Mouse (Mus musculus) CH12.LX (cell line): ENCODE data around the gene Fev. TPM values are rescaled to one million over a fixed set of nuclear protein-coding genes. Genes with fewer than 3 reads are reported as not detected.

ENCODE experiments used
- DNase-seq: peaks from one replicate; pipeline ENCODE4 v3.0.0-alpha.2; 2013; ENCODE audit errors: extremely low read depth
- H3K27ac ChIP-seq: 2 replicates; pipeline ENCODE4 v1.5.1; 2012; ENCODE audit warnings: low read depth, mild to moderate bottlenecking, control low read depth, moderate library complexity; ENCODE audit not compliant: insufficient read depth
- H3K27me3 ChIP-seq: replicated peaks from 2 replicates; pipeline ENCODE3; 2012; ENCODE audit warnings: inconsistent platforms
- H3K36me3 ChIP-seq, 2 experiments: replicated peaks in 1 of 2; 2 replicates each; pipeline versions ENCODE3 to v1.6.1; 2012; ENCODE audit warnings: inconsistent platforms in 1 of 2, low read length in 1 of 2, mild to moderate bottlenecking in 1 of 2, mixed read lengths in 1 of 2, moderate library complexity in 1 of 2; ENCODE audit not compliant: control insufficient read depth in 1 of 2, insufficient read depth in 1 of 2
- H3K4me1 ChIP-seq, 2 experiments: 2 replicates each; pipeline ENCODE4 v1.6.1; 2012; ENCODE audit warnings: inconsistent platforms in 1 of 2, moderate library complexity in 1 of 2; ENCODE audit not compliant: insufficient read depth in 2 of 2, control insufficient read depth in 1 of 2
- H3K4me2 ChIP-seq: 2 replicates; pipeline ENCODE4 v1.6.1; 2012; ENCODE audit warnings: low read depth, mild to moderate bottlenecking, control low read depth; ENCODE audit not compliant: poor library complexity, insufficient read depth, severe bottlenecking
- H3K4me3 ChIP-seq, 3 experiments: fragments of 150-350 bp in 1 of 3; sonication (generic) in 1 of 3; replicated peaks in 1 of 3; 2 replicates each; pipeline versions ENCODE3 to v1.5.1; 2011 to 2012; ENCODE audit warnings: low read depth in 2 of 3, low read length in 2 of 3, mild to moderate bottlenecking in 2 of 3, moderate library complexity in 2 of 3, control low read depth in 1 of 3, improper control_type of control experiment in 1 of 3, inconsistent platforms in 1 of 3, mixed read lengths in 1 of 3; ENCODE audit not compliant: poor library complexity in 1 of 3
- H3K79me2 ChIP-seq: replicated peaks from 2 replicates; pipeline ENCODE4 v1.6.1; 2012; ENCODE audit warnings: mild to moderate bottlenecking, moderate library complexity; ENCODE audit not compliant: control insufficient read depth, poor library complexity, insufficient read depth, severe bottlenecking; ENCODE audit errors: extremely low read depth
- H3K9ac ChIP-seq: 2 replicates; pipeline ENCODE4 v1.6.1; 2012; ENCODE audit warnings: low read depth, mild to moderate bottlenecking, control low read depth, moderate library complexity; ENCODE audit not compliant: insufficient read depth
- H3K9me3 ChIP-seq: replicated peaks from 2 replicates; pipeline ENCODE3; 2012; ENCODE audit warnings: low read length, inconsistent platforms, mixed read lengths
- BHLHE40 ChIP-seq: IDR thresholded peaks from 2 replicates; pipeline ENCODE4 v1.6.1; 2011; ENCODE audit warnings: mild to moderate bottlenecking, low read depth, low read length, improper control_type of control experiment
- CHD1 ChIP-seq: IDR thresholded peaks from 2 replicates; pipeline ENCODE4 v1.6.1; 2012; ENCODE audit warnings: low read depth, low read length, improper control_type of control experiment, inconsistent platforms
- CTCF ChIP-seq, 2 experiments: IDR thresholded peaks in 1 of 2; conservative IDR thresholded peaks in 1 of 2; 2 replicates each; pipeline ENCODE4 v1.5.1; 2011 to 2012; ENCODE audit warnings: low read depth in 2 of 2, low read length in 2 of 2, improper control_type of control experiment in 1 of 2, inconsistent platforms in 1 of 2, mild to moderate bottlenecking in 1 of 2, moderate library complexity in 1 of 2
- ELF1 ChIP-seq: IDR thresholded peaks from 2 replicates; pipeline ENCODE4 v1.6.1; 2014; ENCODE audit warnings: low read depth, mild to moderate bottlenecking, inconsistent platforms, low read length, improper control_type of control experiment
- EP300 ChIP-seq: IDR thresholded peaks from 2 replicates; pipeline ENCODE4 v1.6.1; 2011; ENCODE audit warnings: low read length, improper control_type of control experiment
- GABPA ChIP-seq: IDR thresholded peaks from 2 replicates; pipeline ENCODE4 v1.6.1; 2012; ENCODE audit warnings: low read depth, low read length, improper control_type of control experiment, inconsistent platforms; ENCODE audit not compliant: insufficient replicate concordance
- JUN ChIP-seq: IDR thresholded peaks from 2 replicates; pipeline ENCODE4 v1.6.1; 2011; ENCODE audit warnings: low read depth, mild to moderate bottlenecking, low read length, improper control_type of control experiment, moderate library complexity; ENCODE audit not compliant: insufficient read depth
- JUND ChIP-seq: conservative IDR thresholded peaks from 2 replicates; pipeline ENCODE4 v1.6.1; 2011; ENCODE audit warnings: low read depth, low read length, improper control_type of control experiment
- KAT2A ChIP-seq: IDR thresholded peaks from 2 replicates; pipeline ENCODE4 v1.6.1; 2012; ENCODE audit warnings: low read length, improper control_type of control experiment, inconsistent platforms; ENCODE audit not compliant: insufficient replicate concordance
- MAX ChIP-seq: IDR thresholded peaks from 2 replicates; pipeline ENCODE4 v1.6.1; 2011; ENCODE audit warnings: low read length, improper control_type of control experiment
- MEF2A ChIP-seq: IDR thresholded peaks from 2 replicates; pipeline ENCODE4 v1.6.1; 2014; ENCODE audit warnings: low read depth, mild to moderate bottlenecking, inconsistent platforms, low read length, improper control_type of control experiment, borderline replicate concordance
- NRF1 ChIP-seq: IDR thresholded peaks from 2 replicates; pipeline ENCODE4 v1.6.1; 2014; ENCODE audit warnings: low read depth, mild to moderate bottlenecking, inconsistent platforms, low read length, improper control_type of control experiment, moderate library complexity
- POLR2A ChIP-seq: IDR thresholded peaks from 2 replicates; pipeline ENCODE4 v1.6.1; 2011; ENCODE audit warnings: low read depth, mild to moderate bottlenecking, improper control_type of control experiment, low read length
- RAD21 ChIP-seq: IDR thresholded peaks from 2 replicates; pipeline ENCODE4 v1.6.1; 2011; ENCODE audit warnings: low read depth, mild to moderate bottlenecking, low read length, improper control_type of control experiment, moderate library complexity
- SMC3 ChIP-seq: IDR thresholded peaks from 2 replicates; pipeline ENCODE4 v1.6.1; 2011; ENCODE audit warnings: low read depth, low read length, improper control_type of control experiment
- TBP ChIP-seq: conservative IDR thresholded peaks from 2 replicates; pipeline ENCODE4 v1.6.1; 2011; ENCODE audit warnings: low read depth, low read length, improper control_type of control experiment
- ZKSCAN1 ChIP-seq: IDR thresholded peaks from 2 replicates; pipeline ENCODE4 v1.6.1; 2012; ENCODE audit warnings: low read depth, inconsistent platforms, low read length, improper control_type of control experiment, borderline replicate concordance
- ZMIZ1 ChIP-seq: IDR thresholded peaks from 2 replicates; pipeline ENCODE4 v1.6.1; 2012; ENCODE audit warnings: low read depth, mild to moderate bottlenecking, inconsistent platforms, low read length, improper control_type of control experiment
- dilution Hi-C: fragments of 300-500 bp; cut with MboI; formaldehyde crosslinking; loops from 2 replicates; pipeline ENCODE4 v1.14.3; 2020; ENCODE audit warnings: low sequenced_read_pairs; ENCODE audit not compliant: extremely low pct_unique_long_range_greater_than_20kb, extremely low pct_ligation_motif_present
- in situ Hi-C: fragments of 300-500 bp; cut with MboI; formaldehyde crosslinking; loops from 3 replicates; pipeline ENCODE4 v1.14.3; 2019; ENCODE audit warnings: low sequenced_read_pairs, low pct_ligation_motif_present, low pct_unique_long_range_greater_than_20kb, mixed read lengths
- polyA plus RNA-seq: library from polyadenylated mRNA; unstranded; fragments of >175 nt; gene quantifications from 2 replicates; pipeline ENCODE4 v1.2.1, GENCODE M21; 2012; ENCODE audit warnings: low read depth; ENCODE audit not compliant: insufficient read length
- total RNA-seq, 2 experiments: library from RNA; depleted of rRNA; stranded (reverse); fragments of 300-350 nt in 1 of 2; fragments of >200 nt in 1 of 2; gene quantifications; 2 replicates each; pipeline ENCODE4 v1.2.3; 2012 to 2014

Fev gene
- total and polyA plus RNA-seq, 3 experiments: not detected

- no peak overlapping the region for H3K4me2 ChIP-seq
- H3K79me2 ChIP-seq: no peaks in the 10 kb centered on the region
- in situ Hi-C loops: no loop called here
- TF ChIP-seq CTCF (conservative IDR thresholded peaks at IDR 0.05 in 1 of 2, IDR thresholded peaks at IDR 0.05 in 1 of 2; ENCODE audit: low read depth in 2 of 2, low read length in 2 of 2) (peak; percentile 73 to 82), RAD21 (peak; percentile 39), NRF1 (no peak), SMC3 (peak; percentile 51)
- H3K36me3 ChIP-seq: no peaks in the 10 kb centered on the region
- H3K9me3 ChIP-seq: no peaks in the 10 kb centered on the region
- H3K4me1 ChIP-seq: peaks cover 29 to 51% of the 10 kb centered on the region in 2 experiments
- no peak overlapping the region for H3K9ac ChIP-seq
- peaks cover 69% of the 10 kb centered on the region for H3K27me3 ChIP-seq
- H3K27ac ChIP-seq: no peak overlapping the region
- dilution Hi-C loops: no loop called here
- H3K4me3 ChIP-seq: no peak overlapping the region
- peak; percentile 69 for DNase-seq
These were observed 16.5 kb upstream of the Fev start for GRCm38 (mm10) chr1:74901686-74902085.

DNA sequence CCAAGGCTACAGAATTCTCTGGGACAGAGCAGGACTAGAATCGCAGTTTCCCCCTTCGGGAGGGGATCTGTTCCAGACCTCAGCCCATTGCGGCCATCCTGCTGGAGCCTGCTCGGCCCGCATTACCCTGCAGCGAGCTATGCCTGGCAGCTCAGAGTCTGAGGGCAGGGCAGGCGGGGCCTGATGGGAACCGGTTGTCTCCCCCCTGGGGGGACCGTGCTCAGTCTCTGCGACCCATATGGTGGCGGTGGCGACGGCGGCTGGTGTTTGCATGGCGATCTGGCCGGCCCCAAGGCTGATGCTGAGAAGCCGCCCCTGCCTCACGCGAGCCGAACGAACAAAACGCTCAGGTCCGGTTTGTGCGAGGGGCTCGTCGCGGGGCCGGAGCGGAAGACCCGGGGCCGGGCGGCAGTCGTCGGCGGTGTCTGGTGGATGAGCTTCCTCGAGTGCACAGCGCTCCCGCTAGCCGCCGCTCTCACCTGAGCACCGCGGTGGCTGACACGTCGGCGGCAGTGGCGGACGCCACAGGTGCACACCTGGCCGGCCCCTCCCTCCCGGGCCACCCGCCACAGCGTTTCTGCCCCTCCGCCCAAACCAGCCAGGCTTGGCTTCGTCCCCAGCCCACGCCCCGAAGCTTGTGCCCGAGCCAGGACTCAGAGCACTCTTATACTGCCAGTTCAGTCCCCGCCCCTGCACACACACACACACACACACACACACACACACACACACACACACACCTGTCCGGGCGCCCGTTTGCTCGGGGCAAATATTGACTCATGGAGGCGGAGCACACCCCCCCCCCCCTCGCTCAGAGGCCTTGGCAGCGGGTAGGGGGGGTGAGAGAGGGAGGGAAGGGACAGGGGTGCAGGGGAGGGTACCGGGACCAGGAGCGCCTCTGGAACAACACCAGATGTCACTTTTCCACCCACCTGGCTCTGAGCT is 15.4 kb upstream of the Fev start:
- in situ Hi-C loops: no loop called here
- Histone ChIP-seq H3K4me1 (peaks cover 35 to 61% of the 10 kb centered on the region in 2 experiments), H3K9me3 (no peaks in the 10 kb centered on the region), H3K4me2 (peak overlapping the region; percentile 22), H3K9ac (no peak overlapping the region), H3K4me3 (peak overlapping the region in 1 of 3 experiments; percentile 9), H3K36me3 (no peaks in the 10 kb centered on the region), H3K27me3 (peaks cover 64% of the 10 kb centered on the region), H3K27ac (no peak overlapping the region), H3K79me2 (no peaks in the 10 kb centered on the region)
- TF ChIP-seq CHD1 (no peak), BHLHE40 (no peak), POLR2A (no peak), JUN (no peak)
- dilution Hi-C loops: no loop called here
- no peak for DNase-seq

DNA sequence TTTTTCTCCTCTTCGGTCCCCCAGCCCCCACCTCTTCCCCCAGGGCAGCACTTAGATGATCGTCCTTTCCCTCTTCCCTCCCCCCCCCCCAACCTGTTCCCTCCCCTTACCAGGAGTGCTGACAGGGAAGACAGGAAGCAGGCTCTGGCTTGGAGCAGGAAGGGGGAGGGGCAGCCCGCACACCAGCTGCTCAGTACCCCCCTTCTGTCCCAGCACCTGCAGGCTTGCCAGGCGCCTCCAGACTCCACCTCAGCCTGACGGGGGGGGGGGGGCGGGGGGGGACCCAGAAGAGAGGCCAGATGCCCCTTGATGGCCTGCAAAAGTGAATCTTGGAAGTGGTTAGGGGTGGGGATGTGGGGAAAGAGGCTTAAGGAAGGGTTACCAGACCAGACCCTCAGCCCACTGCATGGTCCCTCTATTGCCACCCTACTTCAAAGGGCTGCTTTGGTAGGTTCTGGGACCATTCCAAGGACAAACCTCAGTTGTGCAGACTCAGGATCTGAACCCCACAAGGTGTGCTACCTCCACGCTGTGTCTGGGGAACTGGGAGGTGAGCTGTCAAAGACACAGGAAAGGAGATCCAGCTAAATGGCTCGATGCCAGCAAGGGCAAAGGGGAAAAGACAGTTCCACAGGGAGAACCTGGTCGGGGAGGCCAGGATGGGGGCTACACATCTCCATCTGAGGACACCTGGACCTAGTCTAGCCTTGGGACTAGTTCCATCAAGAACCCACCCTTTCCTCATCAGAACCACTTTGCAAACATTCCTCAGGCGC is 13.6 kb upstream of the Fev start:
- no peak for DNase-seq
- TF ChIP-seq ELF1: no peak
- no peak for TF ChIP-seq MAX
- no peak for TF ChIP-seq ZMIZ1
- no peak for TF ChIP-seq GABPA
- no peak for TF ChIP-seq EP300
- TF ChIP-seq CHD1: no peak
- no peak for TF ChIP-seq KAT2A
- no peak for TF ChIP-seq MEF2A
- TF ChIP-seq ZKSCAN1: no peak
- TF ChIP-seq TBP: no peak
- TF ChIP-seq JUND: no peak
- Histone ChIP-seq H3K4me1 (peaks cover 48 to 79% of the 10 kb centered on the region in 2 experiments), H3K36me3 (no peaks in the 10 kb centered on the region), H3K79me2 (no peaks in the 10 kb centered on the region), H3K9me3 (no peaks in the 10 kb centered on the region), H3K27me3 (peaks cover 49% of the 10 kb centered on the region), H3K4me2 (no peak overlapping the region), H3K4me3 (no peak overlapping the region), H3K27ac (no peak overlapping the region), H3K9ac (no peak overlapping the region)
- dilution Hi-C loops (no loop called here), in situ Hi-C loops (no loop called here)
